Mouse (Mus musculus) embryonic facial prominence, embryonic 15.5 days (tissue): ENCODE results near the gene Hoxc9. TPM values are rescaled to one million over a fixed set of nuclear protein-coding genes. Genes with fewer than 3 reads are reported as not detected.
A peak's percentile ranks its signal among the peaks of the same experiment; 100 is the strongest.

ENCODE experiments used
- ATAC-seq: fragments of 200-750 bp; cut with Nextera tagmentation; 2 replicates; pipeline ENCODE4 v1.8.0; 2017; ENCODE audit warnings: low read depth, moderate TSS enrichment; ENCODE audit not compliant: insufficient number of reproducible peaks, low FRiP score, low TSS enrichment
- H3K27ac ChIP-seq: fragments of 300-500 bp; sonication (generic); replicated peaks from 2 replicates; pipeline ENCODE4 v1.5.1; 2015; ENCODE audit warnings: mild to moderate bottlenecking, inconsistent platforms
- H3K27me3 ChIP-seq: fragments of 300-500 bp; sonication (generic); 2 replicates; pipeline ENCODE4 v1.6.1; 2015; ENCODE audit warnings: inconsistent platforms
- H3K36me3 ChIP-seq: fragments of 300-500 bp; sonication (generic); 2 replicates; pipeline ENCODE4 v1.6.1; 2015; ENCODE audit warnings: mild to moderate bottlenecking, inconsistent platforms
- H3K4me1 ChIP-seq: fragments of 300-500 bp; sonication (generic); 2 replicates; pipeline ENCODE4 v1.6.1; 2015; ENCODE audit warnings: inconsistent platforms
- H3K4me2 ChIP-seq: fragments of 300-500 bp; sonication (generic); replicated peaks from 2 replicates; pipeline ENCODE4 v1.6.1; 2015; ENCODE audit warnings: mild to moderate bottlenecking, inconsistent platforms
- H3K4me3 ChIP-seq: fragments of 300-500 bp; sonication (generic); replicated peaks from 2 replicates; pipeline ENCODE4 v1.5.1; 2015; ENCODE audit warnings: mild to moderate bottlenecking, inconsistent platforms
- H3K9ac ChIP-seq: fragments of 300-500 bp; sonication (generic); 2 replicates; pipeline ENCODE4 v1.6.1; 2015; ENCODE audit warnings: inconsistent platforms
- H3K9me3 ChIP-seq: fragments of 300-500 bp; sonication (generic); replicated peaks from 2 replicates; pipeline ENCODE4 v1.6.1; 2016; ENCODE audit warnings: inconsistent platforms
- WGBS: fragments of 180-500 bp; shearing (Covaris S2); methylation state at CpG from one replicate; pipeline ENCODE4 v1.1.7; 2015; 5-methylcytosine and 5-hydroxymethylcytosine counted together
- polyA plus RNA-seq: library from polyadenylated mRNA; unstranded; fragments of >200 nt; fragmentation: Nextera tagmentation; extraction: Ambion mirVana; gene quantifications from 2 replicates; pipeline ENCODE4 v1.2.1, GENCODE M21; 2015

Gene Hoxc9
- polyA plus RNA-seq, 1 experiment from 2014 or later = not detected

DNA sequence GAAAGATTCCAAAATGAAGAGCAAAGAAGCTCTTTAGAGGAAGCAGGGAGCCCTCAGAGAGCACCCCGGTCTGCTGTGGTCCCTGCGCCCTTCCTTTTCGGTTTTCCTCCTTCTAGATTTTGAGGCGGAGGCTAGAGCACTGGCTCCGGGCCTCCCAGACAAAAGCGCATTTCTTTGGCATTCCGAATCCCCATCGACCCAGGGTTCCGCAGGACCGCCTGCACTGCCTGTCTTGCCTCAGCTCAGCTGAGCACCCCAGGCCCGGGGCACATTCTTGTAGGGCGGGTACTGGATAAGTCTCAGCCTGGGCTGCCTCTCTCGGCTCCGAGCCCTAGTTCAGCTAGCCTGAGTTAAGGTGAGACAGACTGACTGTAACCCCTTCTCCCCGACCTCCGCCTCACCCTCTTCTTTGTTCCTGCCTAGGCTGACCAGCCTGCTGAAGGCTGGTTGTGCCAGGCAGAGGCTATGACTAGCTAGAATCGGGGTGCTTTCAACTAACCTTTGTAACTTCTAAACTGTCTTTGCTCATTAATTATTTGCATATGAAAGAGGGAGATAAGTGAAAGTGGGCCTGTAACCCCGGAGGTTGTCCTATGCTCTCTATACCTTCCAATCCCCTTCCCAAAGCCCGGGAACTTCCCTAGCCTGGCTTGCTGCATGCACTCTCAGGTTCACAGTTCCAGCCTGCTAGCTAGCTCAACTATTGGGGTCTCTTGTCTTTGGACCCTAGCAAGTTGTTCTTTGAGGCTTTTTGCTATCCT lies 39.3 kb downstream of the Hoxc9 start:
- Histone ChIP-seq H3K9ac (no peak overlapping the region), H3K4me3 (no peak overlapping the region)
- WGBS = 6% methylated on average over 19 of the region's 19 CpGs

DNA sequence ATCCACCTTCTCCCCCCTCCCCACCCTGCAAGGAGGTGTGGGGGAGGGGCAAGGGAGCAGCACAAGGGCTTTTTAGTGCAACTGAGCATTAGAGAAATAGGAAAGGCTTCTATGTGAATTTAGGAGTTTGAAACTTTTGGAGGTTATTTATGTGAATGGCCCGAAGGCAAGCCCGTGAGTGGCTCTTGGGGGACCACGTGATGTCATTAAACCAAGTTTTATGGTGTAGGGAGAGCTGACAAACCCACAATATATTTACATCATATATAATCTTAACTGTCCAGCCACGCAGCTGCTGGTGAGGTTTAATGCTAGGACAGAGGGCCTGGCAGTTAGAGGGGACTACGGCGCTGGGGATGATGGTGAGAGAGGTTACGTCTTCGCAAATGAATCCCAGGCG lies 42.4 kb downstream of the Hoxc9 start, which contains the start of gene Hoxc4:
Hoxc4 (plus strand) TSS at position 299 of the 400 bp plus-strand sequence.
- Histone ChIP-seq H3K4me2 (no peak within 1 kb of the TSS), H3K36me3 (no peaks in the 10 kb centered on the region), H3K9me3 (no peaks in the 10 kb centered on the region), H3K27me3 (peaks cover 98% of the 10 kb centered on the region), H3K4me1 (peaks cover 17% of the 10 kb centered on the region), H3K9ac (no peak within 1 kb of the TSS), H3K27ac (no peak within 1 kb of the TSS), H3K4me3 (no peak within 1 kb of the TSS)
- ATAC-seq = no peak
- 20% methylated on average over 9 of the region's 9 CpGs for WGBS

More for the DNA sequence above, 39.3 kb downstream of the Hoxc9 start:
- Histone ChIP-seq H3K4me1 (peaks cover 17% of the 10 kb centered on the region), H3K4me2 (no peak overlapping the region), H3K9me3 (no peaks in the 10 kb centered on the region), H3K27ac (no peak overlapping the region), H3K36me3 (no peaks in the 10 kb centered on the region), H3K27me3 (peaks cover 98% of the 10 kb centered on the region)
- ATAC-seq = 0 out of 2 replicates have a peak, but pooled peaks have one; percentile 48

DNA sequence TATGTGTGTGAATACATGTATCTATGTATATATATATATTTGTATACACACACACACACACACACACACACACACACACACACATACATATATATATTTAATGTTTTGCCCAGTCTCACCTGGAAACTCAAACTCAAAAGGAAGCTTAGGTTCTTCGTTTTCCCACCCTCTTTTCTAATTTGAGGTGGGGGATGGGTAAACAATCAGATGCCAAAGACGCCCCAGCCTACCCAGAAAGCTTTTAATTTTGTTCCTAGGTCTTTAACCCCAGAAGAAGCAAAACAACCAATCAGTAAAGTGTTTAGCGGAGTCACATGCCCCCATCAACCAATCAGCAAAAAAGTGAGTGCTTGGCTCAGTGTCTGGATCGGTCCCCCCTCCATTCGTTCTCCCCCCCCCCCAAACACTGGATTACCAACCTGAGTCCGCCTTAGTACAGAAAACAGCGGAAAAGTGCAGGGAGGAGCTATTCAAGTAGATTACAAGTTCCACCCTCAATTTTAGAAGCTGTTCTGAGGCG lies 44.7 kb downstream of the Hoxc9 start:
- no peaks in the 10 kb centered on the region for H3K36me3 ChIP-seq
- H3K9me3 ChIP-seq = no peaks in the 10 kb centered on the region
- no peak overlapping the region for H3K4me2 ChIP-seq
- no peak overlapping the region for H3K27ac ChIP-seq
- H3K4me3 ChIP-seq = no peak overlapping the region
- WGBS = 1% methylated on average over 8 of the region's 8 CpGs
- H3K9ac ChIP-seq = no peak overlapping the region
- H3K27me3 ChIP-seq = peaks cover 97% of the 10 kb centered on the region
- no peaks in the 10 kb centered on the region for H3K4me1 ChIP-seq
- ATAC-seq = no peak

DNA sequence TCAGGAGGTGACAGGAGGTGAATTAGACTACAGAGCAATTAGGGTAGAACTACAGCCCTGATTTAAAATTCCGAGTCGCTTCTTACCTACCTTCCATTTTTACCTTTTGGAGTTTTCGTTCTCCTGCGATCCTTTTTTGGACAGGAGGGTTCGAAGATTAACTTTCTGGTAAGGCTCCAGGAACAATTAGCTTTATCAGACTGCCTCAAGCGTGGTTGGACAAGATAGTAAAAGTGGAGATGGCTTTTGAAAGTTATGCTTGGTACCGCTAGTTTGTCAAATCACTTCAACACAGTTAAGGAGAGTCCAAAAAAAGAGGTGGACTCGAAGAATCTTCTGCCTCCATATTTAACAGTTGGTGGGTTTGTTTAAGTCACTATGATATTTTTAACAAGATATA lies 45.3 kb downstream of the Hoxc9 start:
- H3K9ac ChIP-seq = no peak overlapping the region
- no peak for ATAC-seq
- peaks cover 97% of the 10 kb centered on the region for H3K27me3 ChIP-seq
- H3K36me3 ChIP-seq = no peaks in the 10 kb centered on the region
- no peaks in the 10 kb centered on the region for H3K4me1 ChIP-seq
- no peak overlapping the region for H3K27ac ChIP-seq
- 9% methylated on average over 8 of the region's 8 CpGs for WGBS
- no peak overlapping the region for H3K4me3 ChIP-seq
- no peaks in the 10 kb centered on the region for H3K9me3 ChIP-seq
- H3K4me2 ChIP-seq = no peak overlapping the region

DNA sequence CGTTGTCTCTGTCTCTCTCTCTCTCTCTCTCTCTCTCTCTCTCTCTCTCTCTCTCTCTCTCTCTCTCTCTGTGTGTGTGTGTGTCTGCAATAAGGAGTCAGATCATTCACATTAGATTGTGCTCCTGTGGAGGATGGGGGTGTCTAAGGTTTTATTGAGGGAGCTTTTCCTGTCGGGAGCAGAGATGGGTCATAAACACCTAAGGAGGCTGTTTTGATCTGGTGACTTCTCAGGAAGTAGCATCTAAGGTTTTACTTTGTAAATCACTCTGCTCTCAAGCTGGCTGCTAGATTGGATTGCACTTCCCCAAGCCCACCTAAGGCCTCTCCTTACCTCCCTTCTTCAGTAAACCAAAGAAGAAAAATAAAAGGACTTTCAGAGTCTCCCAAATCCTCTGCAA lies 47.9 kb downstream of the Hoxc9 start:
- no peak for ATAC-seq
- H3K4me2 ChIP-seq = no peak overlapping the region
- no peak overlapping the region for H3K27ac ChIP-seq
- H3K9me3 ChIP-seq = no peaks in the 10 kb centered on the region
- no peak overlapping the region for H3K9ac ChIP-seq
- H3K27me3 ChIP-seq = peaks cover 97% of the 10 kb centered on the region
- no peaks in the 10 kb centered on the region for H3K36me3 ChIP-seq
- H3K4me3 ChIP-seq = no peak overlapping the region
- no peaks in the 10 kb centered on the region for H3K4me1 ChIP-seq
- 5% methylated on average over 2 of the region's 2 CpGs for WGBS

DNA sequence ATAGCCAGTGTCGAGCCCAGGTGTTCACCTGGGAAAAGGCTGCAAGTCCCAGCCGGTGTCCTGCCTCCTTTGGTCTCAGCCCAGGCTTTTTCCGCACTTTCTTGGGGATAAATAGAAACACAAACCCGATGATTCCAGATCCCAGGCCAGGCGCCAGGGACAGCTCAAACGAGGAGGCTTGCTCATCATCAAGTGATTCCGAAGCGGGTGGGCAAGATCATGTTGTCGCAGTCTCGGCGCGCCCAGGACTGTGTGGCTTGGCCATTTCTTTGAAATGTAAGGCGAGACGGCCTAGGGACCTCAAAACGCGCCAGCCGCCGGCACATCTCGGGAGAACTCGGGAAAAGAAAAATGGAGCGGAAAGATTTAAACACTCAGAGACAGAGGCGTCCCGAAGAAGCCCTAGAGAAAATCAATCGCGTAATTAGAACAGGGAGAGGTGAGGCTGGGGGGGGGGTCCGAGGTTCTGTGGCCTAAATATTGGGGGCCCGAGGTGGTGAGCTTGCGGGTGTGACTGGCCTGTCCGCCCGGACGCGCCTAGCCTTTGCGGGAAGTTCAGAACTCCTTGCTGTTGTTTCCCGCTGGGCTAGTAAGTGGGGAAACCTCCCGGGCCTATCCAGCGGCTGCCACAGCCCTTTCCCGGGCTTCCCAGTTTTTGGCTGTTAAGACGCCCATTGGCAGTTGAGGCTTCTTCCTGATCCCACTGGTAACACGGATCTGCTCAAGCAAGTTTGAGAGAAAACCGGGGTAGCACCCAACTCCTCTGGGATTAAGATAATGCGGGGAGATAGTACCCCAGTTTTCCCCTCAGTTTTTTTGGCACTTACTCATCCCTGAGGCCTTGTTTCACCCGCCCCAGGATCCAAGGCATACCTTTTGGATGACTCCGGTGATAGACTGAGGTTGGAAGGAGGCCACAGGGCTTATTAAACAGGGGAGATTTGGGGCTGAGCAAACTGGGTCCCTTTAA lies 51.3 kb downstream of the Hoxc9 start:
- H3K36me3 ChIP-seq = no peaks in the 10 kb centered on the region
- WGBS = 3% methylated on average over 43 of the region's 43 CpGs
- ATAC-seq = no peak
- no peaks in the 10 kb centered on the region for H3K9me3 ChIP-seq
- H3K9ac ChIP-seq = no peak overlapping the region
- no peak overlapping the region for H3K27ac ChIP-seq
- H3K27me3 ChIP-seq = peaks cover 97% of the 10 kb centered on the region
- no peak overlapping the region for H3K4me2 ChIP-seq
- no peak overlapping the region for H3K4me3 ChIP-seq
- H3K4me1 ChIP-seq = no peaks in the 10 kb centered on the region

DNA sequence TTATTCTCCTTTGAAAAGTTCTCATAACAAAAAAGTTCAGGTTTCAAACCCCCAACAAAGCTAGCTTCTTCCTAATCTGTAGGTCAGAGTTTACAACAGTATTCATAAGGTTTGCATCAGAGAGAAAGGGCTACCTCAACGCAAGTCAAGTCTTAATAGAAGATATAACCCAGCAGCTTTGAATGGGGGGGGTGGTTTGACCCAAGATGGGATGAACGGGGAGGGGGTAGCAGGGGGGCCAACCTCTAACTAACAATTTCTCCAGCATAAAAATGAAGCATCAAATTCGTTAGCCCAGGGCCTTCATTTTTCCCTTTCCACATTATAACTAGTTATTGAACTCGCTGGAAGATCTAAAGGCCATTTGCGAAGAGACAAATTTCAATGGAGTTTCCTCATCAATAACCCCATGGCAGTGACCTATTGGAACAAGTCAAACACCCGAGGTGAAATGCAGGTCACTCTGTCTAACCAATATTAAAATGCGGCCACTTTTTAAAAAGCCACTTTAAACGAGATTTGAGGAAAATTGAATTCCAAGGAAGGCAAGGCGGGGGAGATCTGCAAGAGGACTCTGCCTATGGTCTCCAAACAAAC lies 52.8 kb downstream of the Hoxc9 start:
- ATAC-seq = no peak
- H3K4me1 ChIP-seq = no peaks in the 10 kb centered on the region
- H3K9me3 ChIP-seq = no peaks in the 10 kb centered on the region
- no peak overlapping the region for H3K27ac ChIP-seq
- H3K27me3 ChIP-seq = peaks cover 96% of the 10 kb centered on the region
- no peaks in the 10 kb centered on the region for H3K36me3 ChIP-seq
- H3K4me2 ChIP-seq = no peak overlapping the region
- no peak overlapping the region for H3K9ac ChIP-seq
- H3K4me3 ChIP-seq = no peak overlapping the region
- WGBS = 16% methylated on average over 9 of the region's 9 CpGs

DNA sequence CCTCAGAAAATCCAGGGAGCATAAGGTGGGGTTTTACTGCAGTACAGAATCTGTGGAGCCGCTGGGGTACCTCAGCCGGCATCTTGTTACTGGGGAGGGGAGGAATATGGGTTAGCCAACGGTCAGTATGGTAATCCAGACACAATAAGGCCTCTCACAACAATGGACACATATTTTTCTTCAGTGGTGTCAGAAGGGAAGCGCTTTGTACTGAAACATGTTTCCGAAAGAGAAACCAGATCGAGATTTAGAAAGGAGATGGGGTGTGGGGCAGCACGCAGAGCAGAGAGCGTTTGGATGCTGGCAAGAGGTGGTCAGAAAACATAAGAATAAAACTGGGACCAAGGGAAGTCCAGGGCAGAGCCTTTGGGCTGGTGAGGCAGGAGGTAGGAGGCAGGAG lies 53.9 kb downstream of the Hoxc9 start:
- Histone ChIP-seq H3K4me3 (no peak overlapping the region), H3K9me3 (no peaks in the 10 kb centered on the region), H3K4me2 (no peak overlapping the region), H3K27me3 (peaks cover 96% of the 10 kb centered on the region), H3K36me3 (no peaks in the 10 kb centered on the region), H3K27ac (no peak overlapping the region), H3K4me1 (0 out of 2 replicates have a peak, but pooled peaks cover 7% of the 10 kb centered on the region), H3K9ac (no peak overlapping the region)
- no peak for ATAC-seq
- WGBS = 4% methylated on average over 8 of the region's 8 CpGs

DNA sequence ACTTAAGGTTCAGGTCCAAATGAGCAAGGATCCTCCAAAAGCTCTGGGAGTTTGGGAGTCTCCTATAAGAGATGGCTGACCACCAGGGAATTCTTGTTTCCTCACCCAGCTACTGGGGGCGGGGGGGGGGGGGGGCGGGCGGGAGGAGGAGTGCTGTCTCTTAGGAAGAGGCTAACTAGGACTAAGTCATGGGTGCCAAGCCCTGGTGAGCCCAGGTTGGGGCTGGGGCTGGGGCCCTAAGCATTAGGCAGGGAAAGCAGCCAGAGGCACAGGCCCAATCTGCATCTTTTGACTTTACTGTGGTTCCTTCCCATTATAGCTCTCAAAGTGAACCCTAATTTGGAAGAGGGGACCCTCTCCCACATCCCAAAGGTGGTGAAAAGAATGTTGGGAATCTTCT lies 55.9 kb downstream of the Hoxc9 start:
- Histone ChIP-seq H3K27me3 (peaks cover 97% of the 10 kb centered on the region), H3K36me3 (no peaks in the 10 kb centered on the region), H3K9me3 (no peaks in the 10 kb centered on the region), H3K4me1 (0 out of 2 replicates have a peak, but pooled peaks cover 7% of the 10 kb centered on the region), H3K27ac (no peak overlapping the region), H3K4me3 (no peak overlapping the region), H3K9ac (no peak overlapping the region), H3K4me2 (no peak overlapping the region)
- no peak for ATAC-seq
- 0% methylated on average over 1 of the region's 3 CpGs for WGBS

DNA sequence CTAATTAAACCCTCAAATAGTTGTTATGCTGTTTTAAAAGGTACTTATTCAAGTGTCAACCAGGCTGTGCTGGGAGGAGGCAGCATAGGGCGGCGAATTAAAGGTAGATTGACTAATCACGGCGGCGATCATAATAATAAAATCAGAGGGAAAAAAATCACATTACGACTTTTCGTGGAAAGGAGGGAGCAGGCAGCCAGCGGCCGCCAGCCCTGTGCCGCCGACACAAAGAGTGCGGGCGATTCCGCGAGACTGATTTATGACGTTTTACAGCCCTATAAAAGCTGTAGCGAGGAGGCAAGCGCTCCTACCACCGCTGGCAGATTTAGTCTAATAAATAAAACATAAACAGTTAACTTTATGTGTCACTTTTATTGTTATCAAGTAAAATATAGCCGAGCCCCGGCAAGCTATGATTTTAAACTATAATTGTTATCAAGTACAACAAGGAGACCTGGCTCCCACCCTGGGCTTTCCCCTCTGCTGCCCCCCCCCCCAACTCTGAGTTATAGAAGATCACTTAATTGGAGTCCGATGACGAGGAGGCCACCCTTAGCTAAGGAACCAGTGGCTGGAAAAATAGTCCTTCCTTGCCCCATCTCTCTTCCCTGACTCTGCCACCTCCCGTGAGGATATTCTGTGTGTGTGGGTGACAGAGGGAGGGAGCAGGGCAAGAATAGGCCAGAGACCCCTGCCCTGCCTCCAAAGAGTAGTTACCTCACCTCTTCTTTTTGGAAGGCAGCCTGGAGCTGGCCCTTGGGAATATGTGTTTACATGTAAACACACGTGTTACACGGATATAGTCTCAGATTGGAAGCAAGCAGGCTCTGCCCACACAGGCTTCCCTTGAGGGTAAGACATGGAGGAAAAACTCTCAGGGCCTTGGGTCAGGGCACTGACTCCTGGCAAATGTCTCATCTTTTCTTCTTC lies 56.7 kb downstream of the Hoxc9 start:
- no peak for ATAC-seq
- Histone ChIP-seq H3K9ac (no peak overlapping the region), H3K9me3 (no peaks in the 10 kb centered on the region), H3K4me2 (no peak overlapping the region), H3K4me1 (0 out of 2 replicates have a peak, but pooled peaks cover 7% of the 10 kb centered on the region), H3K27ac (no peak overlapping the region), H3K36me3 (no peaks in the 10 kb centered on the region), H3K4me3 (no peak overlapping the region), H3K27me3 (peaks cover 97% of the 10 kb centered on the region)
- 3% methylated on average over 26 of the region's 26 CpGs for WGBS
